Mouse (Mus musculus): ENCODE measurements around the gene Opcml. TPM values are rescaled to one million over a fixed set of nuclear protein-coding genes. Genes with fewer than 3 reads are reported as not detected.

Gene Opcml
- polyA plus RNA-seq, 1 experiment from 2014 or later = not detected

DNA sequence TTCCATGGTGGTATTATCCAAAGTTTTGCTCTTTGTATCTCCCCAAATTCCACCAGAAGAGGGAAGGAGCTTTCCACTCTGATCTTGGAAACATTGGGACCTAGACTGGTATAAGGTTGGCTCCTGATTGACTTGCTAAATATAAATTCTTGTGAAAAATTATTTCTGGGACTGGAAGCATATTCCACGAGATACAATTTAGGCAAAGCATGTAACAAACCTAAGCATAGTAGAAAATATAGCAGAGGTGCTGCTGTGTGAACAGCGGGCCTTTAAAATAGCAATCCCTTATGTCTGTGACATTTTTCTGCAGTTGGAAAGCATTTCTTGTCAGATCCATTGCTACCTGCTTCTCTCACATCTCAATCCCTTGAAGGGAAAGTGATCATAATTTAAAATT lies 661.9 kb downstream of the Opcml start:
- POLR2A ChIA-PET = no interaction called here

DNA sequence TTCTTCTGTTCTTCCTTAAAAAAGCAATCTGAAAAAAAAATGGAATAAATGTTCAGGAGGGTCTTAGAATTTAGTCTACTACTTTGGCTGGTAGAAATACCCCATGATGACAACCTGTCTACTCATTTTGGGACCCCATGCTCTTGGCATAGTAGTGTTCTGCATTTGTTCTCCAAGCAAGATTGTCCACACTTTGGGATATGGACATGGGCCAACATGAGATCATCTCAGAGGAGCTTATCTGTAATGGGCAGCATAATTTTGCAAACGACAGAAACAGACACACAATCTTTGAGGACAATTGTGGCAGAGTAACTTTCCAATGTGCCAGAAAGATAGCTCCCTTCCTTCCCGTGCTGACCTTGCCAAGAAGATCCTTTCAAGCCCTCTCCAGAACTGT lies 662.5 kb downstream of the Opcml start:
- DNase-seq (ENCODE audit: low read depth, low spot score) = no peak
- ATAC-seq = no peak
- TF ChIP-seq CTCF (IDR thresholded peaks at IDR 0.05) = no peak
- POLR2A ChIA-PET = no interaction called here
- in situ Hi-C loops (cut with MboI; ENCODE audit: low pct_unique_long_range_greater_than_20kb) = no loop called here
- CTCF ChIA-PET = no interaction called here
- H3K27me3 ChIP-seq = peaks cover 18% of the 10 kb centered on the region

More for the DNA sequence above, 661.9 kb downstream of the Opcml start:
- DNase-seq (ENCODE audit: low read depth, low spot score) (no peak), ATAC-seq (no peak)
- TF ChIP-seq CTCF (IDR thresholded peaks at IDR 0.05) = no peak
- H3K27me3 ChIP-seq = peaks cover 17% of the 10 kb centered on the region
- in situ Hi-C loops (cut with MboI; ENCODE audit: low pct_unique_long_range_greater_than_20kb) = no loop called here
- CTCF ChIA-PET = no interaction called here

DNA sequence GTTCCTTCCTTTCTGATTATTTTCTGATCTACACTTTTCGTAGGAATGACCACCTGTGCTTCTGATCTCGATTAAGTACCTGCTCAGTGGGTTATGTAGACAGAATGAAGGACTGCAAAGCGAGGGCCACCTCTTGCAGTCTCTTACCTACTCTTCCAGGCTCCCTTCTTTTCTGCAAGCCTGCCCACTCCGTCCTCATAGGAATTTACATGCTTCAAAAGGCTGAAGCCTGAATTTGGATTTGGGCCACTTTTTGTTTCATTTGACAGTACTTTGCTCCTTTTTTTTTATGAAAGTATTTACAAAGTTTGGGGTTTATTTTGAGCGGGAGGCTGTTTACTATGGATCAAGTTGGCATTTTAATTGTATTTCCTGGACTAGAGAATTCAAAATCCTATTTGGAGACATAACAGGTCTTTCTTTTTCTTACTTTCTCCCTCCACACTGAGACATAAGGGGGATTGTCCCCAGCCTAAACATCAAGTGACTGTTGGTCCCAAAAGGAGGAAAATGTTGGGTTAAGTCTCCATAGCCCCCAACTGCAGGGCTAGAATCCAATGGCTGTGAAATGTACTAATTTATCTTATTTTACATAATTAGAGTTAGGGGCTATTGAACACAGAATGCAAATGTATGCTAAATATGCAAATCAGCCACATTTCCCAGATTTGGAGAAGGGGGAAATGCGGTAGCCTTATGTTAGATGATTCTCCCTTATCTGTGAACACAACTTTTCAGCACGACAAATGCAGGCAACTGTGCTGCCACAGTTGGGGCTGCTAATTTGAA lies 667.6 kb downstream of the Opcml start:
- ChIA-PET CTCF (no interaction called here), POLR2A (no interaction called here)
- TF ChIP-seq CTCF (IDR thresholded peaks at IDR 0.05) = no peak
- DNase-seq (ENCODE audit: low read depth, low spot score) = no peak
- peaks cover 18% of the 10 kb centered on the region for H3K27me3 ChIP-seq
- in situ Hi-C loops (cut with MboI; ENCODE audit: low pct_unique_long_range_greater_than_20kb) = no loop called here
- ATAC-seq = no peak

DNA sequence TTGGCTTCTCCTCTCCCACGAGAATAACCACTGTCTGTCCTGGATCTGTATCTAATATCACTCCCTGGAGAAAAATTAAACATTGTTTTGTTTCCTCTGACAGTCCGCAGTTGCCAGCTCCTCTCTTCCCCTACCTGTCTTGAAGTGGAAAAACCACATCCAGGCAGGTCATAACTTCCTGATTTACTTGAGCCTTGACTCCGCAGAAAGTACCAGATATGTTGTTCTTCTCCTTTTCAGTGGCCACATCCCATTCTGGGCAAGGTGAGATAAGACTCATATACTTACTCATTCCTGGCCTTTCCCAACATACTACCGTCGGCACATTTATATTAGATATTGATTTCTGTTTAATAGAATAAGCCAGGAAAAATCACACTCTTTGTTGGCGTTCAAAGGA lies 673.0 kb downstream of the Opcml start:
- no peaks in the 10 kb centered on the region for H3K27me3 ChIP-seq
- CTCF ChIA-PET = no interaction called here
- ATAC-seq (no peak), DNase-seq (ENCODE audit: low read depth, low spot score) (no peak)
- in situ Hi-C loops (cut with MboI; ENCODE audit: low pct_unique_long_range_greater_than_20kb) = no loop called here
- POLR2A ChIA-PET = no interaction called here
- no peak for TF ChIP-seq CTCF (IDR thresholded peaks at IDR 0.05)

DNA sequence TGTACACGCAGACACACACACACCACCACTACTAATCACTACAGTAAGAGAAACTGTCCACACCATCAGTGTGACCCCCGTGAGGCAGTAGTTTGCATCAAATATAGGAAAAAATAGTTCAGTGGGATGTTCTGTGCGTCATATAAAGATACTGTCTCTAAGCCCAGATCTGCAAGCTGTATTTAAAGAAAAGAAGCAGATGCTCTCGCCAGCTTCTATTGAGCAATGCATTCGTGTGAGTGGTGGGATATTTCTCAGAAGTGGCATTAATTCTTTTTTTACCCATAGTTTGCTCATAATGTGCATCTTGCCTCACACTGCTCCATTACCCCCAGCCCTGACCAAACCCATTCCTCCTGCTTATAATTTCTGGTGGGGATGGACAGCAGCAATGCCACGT lies 678.8 kb downstream of the Opcml start:
- CTCF ChIA-PET = no interaction called here
- DNase-seq (ENCODE audit: low read depth, low spot score) (no peak), ATAC-seq (no peak)
- TF ChIP-seq CTCF (IDR thresholded peaks at IDR 0.05) = no peak
- in situ Hi-C loops (cut with MboI; ENCODE audit: low pct_unique_long_range_greater_than_20kb) = no loop called here
- POLR2A ChIA-PET = no interaction called here
- H3K27me3 ChIP-seq = no peaks in the 10 kb centered on the region

DNA sequence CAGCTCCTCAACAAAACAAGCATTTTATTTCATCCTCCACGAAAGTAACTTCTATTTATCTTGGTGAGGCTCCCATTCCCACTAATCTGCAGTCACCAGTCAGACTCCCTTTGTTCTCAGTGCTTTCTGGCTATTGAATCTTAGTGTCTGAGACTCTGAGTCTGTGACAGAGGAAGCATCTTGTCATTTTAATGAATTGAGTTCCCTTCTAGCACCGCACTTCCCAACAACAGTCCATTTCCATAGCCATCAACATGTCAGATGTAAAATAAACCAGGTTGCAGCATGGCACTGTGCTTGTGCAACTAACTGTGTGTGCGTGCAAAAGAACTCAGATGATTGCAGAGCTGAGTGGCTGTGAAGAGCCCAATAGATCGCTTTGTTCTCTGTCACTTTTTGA lies 680.9 kb downstream of the Opcml start:
- H3K27me3 ChIP-seq = no peaks in the 10 kb centered on the region
- no peak for DNase-seq (ENCODE audit: low read depth, low spot score)
- CTCF ChIA-PET = no interaction called here
- in situ Hi-C loops (cut with MboI; ENCODE audit: low pct_unique_long_range_greater_than_20kb) = no loop called here
- no peak for TF ChIP-seq CTCF (IDR thresholded peaks at IDR 0.05)
- ATAC-seq = no peak
- POLR2A ChIA-PET = no interaction called here

DNA sequence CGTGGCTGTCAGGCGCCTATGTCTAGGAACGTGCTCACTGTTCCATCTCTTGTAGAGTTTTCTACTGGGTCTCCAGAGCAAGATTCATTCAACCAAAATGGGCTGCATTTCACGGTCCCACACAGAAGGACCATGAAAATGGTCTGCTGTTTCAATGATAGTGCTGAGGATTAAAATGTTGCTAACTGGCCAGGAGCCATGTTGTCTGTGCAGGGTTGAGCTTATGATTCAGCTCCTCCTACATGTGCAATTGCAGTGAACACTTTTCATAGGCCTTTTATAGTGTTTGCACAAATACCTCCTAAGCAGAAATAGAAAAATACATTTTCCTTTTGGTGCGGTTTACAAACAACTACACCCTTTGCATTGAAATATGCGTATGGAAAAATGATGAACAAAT lies 684.0 kb downstream of the Opcml start:
- ATAC-seq = no peak
- in situ Hi-C loops (cut with MboI; ENCODE audit: low pct_unique_long_range_greater_than_20kb) = no loop called here
- CTCF ChIA-PET = no interaction called here
- POLR2A ChIA-PET = no interaction called here
- H3K27me3 ChIP-seq = peaks cover 6% of the 10 kb centered on the region
- no peak for TF ChIP-seq CTCF (IDR thresholded peaks at IDR 0.05)
- DNase-seq (ENCODE audit: low read depth, low spot score) = no peak

DNA sequence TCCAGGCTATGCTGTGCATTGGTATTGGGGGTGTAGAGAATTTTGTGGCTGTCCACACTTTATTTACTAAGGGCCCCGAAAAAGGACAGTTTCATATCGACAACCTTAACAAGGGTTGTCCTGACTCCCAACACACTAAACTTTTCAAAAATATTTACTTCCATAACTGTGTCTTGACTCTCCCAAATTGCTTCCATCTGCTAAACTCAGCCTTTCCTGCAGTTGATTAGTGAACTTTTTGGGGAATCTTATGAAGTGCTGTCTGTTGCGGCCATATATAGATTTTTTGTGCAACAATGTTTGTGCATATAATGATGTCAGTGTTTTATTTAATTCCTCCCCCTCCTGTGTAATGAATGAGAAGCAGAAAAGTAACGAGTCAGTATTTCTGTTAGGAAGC lies 690.7 kb downstream of the Opcml start:
- ATAC-seq = no peak
- peaks cover 18% of the 10 kb centered on the region for H3K27me3 ChIP-seq
- ChIA-PET CTCF (no interaction called here), POLR2A (no interaction called here)
- no peak for TF ChIP-seq CTCF (IDR thresholded peaks at IDR 0.05)
- in situ Hi-C loops (cut with MboI; ENCODE audit: low pct_unique_long_range_greater_than_20kb) = no loop called here
- no peak for DNase-seq (ENCODE audit: low read depth, low spot score)

DNA sequence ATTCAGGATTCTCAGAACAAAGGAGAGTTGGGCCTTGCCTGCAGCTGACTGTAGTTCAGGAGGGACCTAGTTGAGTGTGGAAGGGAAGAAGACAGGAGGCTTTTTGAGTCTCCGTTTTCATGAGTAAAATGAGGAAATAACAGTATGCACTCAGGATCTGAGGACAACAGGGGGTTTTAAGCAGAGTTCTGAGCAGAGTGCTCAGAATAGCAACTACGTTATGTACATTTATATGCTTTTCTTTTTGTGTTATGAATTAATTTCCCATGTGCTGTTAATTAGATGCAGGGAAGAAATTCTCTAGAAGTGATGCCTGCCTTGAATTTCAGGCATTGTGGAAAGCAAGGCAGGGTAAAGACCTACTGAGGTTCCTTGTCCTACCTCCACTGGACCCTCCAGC lies 697.9 kb downstream of the Opcml start:
- POLR2A ChIA-PET = no interaction called here
- in situ Hi-C loops (cut with MboI; ENCODE audit: low pct_unique_long_range_greater_than_20kb) = no loop called here
- no peaks in the 10 kb centered on the region for H3K27me3 ChIP-seq
- CTCF ChIA-PET = no interaction called here
- no peak for DNase-seq (ENCODE audit: low read depth, low spot score)
- no peak for TF ChIP-seq CTCF (IDR thresholded peaks at IDR 0.05)
- ATAC-seq = no peak

DNA sequence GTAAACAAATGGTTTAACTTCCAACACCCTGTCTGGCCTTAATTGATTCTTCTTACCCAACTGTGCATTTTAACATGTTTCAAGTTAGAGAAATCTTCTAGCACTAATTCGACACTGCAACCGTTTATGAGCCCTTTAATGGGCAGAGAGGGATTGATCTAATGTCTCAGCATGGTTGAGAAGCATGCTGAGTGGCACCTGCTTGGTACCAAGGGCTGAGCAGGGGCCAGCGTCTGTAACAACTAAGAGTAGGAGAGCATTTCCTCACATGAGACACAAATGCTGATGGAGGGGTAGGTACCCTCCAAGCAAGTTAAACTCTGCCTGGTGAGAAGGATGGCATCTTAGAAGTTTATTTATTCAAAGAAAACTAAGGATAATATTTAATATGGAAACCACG lies 699.3 kb downstream of the Opcml start:
- CTCF ChIA-PET = no interaction called here
- in situ Hi-C loops (cut with MboI; ENCODE audit: low pct_unique_long_range_greater_than_20kb) = no loop called here
- no peak for TF ChIP-seq CTCF (IDR thresholded peaks at IDR 0.05)
- H3K27me3 ChIP-seq = no peaks in the 10 kb centered on the region
- ATAC-seq (no peak), DNase-seq (ENCODE audit: low read depth, low spot score) (no peak)
- POLR2A ChIA-PET = no interaction called here

DNA sequence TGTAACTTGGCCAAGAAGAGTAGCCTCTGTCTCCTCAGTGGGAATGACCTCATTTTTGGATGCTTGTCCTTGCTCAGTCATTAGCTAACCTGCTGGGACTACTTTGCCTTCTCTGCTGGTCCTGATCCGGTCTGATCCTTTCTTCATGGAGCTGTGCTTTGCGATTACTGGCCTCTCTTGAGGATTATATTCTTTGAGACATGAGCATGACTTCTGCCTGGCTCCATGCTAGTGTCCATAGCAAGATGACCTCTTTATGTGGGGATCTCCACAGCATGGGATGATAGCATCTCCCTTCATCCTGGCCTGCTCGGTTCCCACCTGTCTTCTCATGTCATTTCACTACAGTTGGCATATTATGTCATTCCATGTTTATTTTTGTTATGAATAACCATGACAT lies 699.8 kb downstream of the Opcml start:
- in situ Hi-C loops (cut with MboI; ENCODE audit: low pct_unique_long_range_greater_than_20kb) = no loop called here
- DNase-seq (ENCODE audit: low read depth, low spot score) (no peak), ATAC-seq (no peak)
- POLR2A ChIA-PET = no interaction called here
- CTCF ChIA-PET = no interaction called here
- H3K27me3 ChIP-seq = no peaks in the 10 kb centered on the region
- no peak for TF ChIP-seq CTCF (IDR thresholded peaks at IDR 0.05)

Measured in Patski (cell line).